Mouse (Mus musculus): Measurements from ENCODE around the gene Rad51b.

The Rad51b gene

DNA sequence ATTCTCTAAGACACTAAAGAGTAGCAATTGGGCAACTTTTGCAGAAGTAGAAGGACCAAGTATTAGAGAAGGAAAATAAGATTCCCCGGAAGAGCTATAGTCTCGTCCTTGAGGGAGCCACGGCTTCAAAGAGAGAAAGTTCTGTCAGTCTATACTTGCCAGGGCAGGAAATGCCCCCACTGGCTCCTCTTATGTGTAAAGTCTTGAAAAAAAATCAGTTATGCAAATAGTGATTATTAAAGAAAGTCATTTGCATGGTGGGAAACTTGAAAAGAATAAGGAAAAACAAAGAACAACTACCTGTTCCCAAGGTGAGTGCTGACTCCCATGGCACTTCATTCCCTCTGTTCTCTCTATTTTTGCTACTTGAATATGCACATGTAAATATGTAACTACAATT lies 140.5 kb downstream of the Rad51b start:
- DNase-seq (ENCODE audit: low spot score) = no peak

DNA sequence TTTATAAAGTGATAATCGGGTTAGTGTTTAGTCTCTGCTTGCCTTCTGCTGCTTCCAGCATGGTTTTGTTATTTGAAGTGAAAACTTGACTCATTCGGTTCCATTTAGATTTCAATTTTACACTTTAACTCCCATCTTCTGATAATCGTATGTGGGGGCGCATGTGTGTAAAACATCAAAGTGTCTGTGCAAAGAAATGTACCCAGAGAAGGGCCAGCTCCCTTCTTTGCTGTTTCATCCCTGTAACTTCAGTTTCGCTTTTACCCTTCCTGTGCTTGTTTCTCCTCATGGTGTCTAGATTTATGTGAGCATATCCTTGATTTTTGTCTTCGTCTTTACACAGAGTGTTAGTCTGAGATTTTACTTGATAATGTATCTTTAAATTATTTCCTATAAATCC lies 142.9 kb downstream of the Rad51b start:
- DNase-seq (ENCODE audit: low spot score) = no peak

DNA sequence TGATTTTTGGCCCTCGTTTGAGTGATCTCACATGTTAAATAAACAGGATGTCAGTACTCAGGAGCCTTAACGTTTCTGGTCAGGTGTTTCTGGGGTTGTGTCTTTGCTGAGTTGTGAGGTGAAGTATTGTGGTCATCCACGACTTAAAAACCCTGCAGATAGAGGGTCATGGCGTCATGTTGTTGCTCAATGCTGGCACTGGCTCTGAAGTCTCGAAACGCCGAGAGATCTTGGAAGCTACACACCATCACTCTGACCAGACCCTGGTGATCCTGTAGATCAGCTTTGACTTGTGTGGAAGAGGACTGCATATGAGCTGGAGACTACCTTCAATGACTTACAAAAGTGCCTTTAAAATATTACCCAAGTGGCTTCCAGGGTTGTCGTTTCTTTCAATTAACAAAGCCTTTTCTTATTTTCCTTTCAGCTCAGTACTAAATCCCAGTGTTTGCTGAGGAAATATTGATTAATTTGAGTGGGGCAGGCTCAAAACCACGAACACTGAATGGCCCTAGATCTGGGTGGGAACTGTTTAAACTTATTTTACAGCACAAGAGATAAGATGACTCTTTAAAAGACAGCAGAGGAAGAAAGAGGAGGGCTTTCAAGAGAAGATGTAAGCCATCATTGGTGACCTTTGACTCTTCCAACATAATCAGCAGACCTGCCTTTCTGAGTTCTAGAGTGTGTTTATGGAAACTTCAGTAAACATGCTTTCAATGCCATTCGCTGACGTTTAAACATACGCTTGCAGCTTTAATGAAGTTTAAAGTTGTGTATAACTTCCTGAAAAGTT lies 144.3 kb downstream of the Rad51b start:
- DNase-seq (ENCODE audit: low spot score) = no peak

DNA sequence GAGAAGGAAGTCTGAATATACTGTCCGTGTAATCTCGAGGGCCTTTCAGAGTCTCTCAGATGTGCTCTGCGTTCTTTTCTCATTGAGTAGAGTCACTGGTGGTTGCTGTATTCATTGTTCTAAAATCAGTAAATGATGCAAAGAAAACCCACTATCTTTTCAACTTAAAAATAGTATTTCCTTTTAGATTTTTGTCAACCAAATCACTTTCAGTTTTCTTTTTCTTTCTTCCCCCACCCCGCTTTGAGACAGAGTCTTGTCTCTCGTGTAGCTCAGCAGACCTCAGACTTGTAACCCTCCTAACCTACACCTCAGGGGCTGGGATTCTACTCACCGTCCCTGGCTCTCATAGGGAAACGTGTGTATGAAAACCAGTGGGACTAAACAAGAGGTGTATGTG lies 145.0 kb downstream of the Rad51b start:
- DNase-seq (ENCODE audit: low spot score) = no peak

DNA sequence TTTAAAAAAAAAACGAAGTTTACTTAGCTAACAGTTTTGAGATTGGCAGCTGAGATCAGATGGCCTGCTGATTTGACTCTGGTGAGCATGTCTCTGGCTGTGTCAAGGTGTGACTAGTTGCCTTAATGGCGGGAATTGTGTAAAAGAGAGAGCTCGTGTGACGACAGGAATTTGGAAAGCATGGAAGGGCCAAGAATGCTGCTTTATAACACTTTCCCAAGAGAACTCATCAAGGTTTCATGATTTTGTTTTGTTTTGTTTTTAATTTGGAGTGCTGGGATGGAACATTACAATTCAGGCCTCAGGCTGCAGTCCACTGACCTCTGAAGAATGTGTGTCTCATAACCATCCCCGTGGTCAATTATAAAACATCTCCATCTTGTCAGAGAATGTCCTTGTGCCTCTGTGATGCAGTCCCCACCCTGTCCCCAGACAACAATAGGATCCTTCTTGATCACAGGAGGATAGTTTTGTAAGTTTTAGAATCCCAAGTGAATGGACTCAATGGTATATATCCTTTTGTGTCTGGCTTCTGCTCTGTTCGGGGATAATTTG lies 145.8 kb downstream of the Rad51b start:
- no peak for DNase-seq (ENCODE audit: low spot score)

DNA sequence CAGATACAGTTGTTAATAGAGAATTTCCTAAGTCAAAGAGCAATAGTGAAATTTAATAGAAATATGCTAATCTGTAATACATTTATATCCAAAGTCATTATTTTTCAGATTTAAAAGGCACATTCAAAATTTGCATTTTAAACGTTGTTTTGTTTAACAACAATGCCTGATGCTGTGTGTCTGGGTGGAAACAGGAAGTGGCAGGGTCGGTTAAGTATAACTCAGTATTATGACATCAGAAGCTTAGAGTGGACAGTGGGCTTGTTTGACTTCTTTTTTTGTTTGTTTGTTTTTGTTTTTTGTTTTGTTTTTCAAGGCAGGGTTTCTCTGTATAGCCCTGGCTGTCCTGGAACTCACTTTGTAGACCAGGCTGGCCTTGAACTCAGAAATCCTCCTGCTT lies 147.6 kb downstream of the Rad51b start:
- DNase-seq (ENCODE audit: low spot score) = no peak

DNA sequence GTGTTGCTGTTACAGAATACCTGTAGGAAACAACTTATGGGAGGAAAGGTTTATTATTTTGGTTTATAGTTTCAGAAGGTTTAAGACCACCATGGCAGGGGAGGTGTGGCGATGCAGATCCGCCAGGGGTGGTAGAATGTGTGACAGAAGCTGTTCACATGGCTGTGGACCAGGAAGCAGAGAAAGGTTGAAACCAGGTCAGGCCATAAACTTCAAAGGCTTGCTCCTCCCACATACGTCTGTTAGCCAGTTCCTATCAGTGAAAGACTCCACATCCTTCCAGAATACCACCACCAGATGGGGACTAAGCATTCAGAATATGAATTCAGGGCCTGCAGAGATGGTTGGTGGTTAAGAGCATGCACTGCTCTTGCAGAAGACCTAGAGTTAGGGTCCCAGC lies 150.0 kb downstream of the Rad51b start:
- no peak for DNase-seq (ENCODE audit: low spot score)

DNA sequence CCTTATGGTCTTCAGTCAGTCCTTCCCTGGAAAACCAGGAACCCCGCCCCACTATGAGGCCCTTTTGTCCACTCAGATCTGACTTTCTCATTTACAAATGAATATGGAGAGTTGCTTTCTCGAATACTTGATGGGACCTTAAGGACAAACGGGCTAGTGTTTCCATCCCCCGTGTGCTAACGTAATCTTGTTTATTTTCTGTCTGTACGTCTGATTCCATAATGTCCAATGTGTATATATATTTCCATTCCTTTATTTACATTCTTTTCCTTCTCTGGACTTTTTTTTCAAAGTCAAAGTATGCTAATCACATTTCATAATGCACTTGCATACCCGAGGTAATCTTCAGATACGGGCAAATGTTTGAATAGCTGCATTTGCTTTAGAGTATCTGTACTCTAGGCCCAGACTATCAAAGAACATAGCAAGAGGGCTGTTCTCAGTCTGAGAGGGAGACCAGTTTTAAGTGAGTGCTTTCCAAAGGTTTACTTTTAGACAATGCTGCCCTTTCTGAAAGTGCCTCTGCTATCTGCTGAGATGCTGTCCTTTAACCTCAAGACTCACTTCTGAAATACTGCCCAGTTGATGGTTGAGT lies 152.8 kb downstream of the Rad51b start:
- no peak for DNase-seq (ENCODE audit: low spot score)

DNA sequence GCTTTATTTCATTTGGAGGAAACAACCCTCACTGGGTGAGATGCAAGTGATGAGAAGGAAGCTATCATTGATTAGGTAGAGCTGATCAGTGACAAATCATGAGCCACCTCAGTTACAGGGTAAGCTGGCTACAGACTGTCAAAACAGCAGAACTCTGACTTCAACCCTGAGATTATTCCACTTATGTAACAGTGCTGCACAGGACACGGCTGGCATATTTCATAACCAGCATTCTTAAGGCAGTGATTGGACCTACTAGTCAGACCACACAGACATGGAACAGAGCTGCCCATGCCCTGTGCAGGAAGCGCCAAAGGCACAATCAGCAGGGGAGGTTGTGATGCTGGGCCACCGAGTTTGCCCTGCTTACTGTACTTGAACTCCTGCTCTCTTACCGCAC lies 155.8 kb downstream of the Rad51b start:
- no peak for DNase-seq (ENCODE audit: low spot score)

DNA sequence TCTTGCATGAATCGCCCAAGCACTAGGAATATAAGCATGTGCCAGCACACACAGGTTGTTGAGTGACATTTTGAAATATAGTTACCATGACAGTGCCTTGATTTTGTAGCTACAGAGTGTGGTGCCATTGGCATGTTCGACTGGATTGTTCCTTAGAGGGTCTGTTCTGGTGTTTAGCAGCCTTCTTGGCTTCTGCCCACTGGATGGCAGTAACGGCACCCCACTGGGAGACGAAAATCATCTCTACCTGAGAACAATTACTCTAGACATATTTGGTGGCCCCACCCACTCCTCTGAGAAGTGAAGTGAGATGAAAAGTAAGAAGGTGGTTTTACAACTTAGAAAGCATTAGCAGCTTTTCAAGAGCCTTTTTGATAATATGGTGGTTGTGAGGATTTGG lies 156.9 kb downstream of the Rad51b start:
- no peak for DNase-seq (ENCODE audit: low spot score)

DNA sequence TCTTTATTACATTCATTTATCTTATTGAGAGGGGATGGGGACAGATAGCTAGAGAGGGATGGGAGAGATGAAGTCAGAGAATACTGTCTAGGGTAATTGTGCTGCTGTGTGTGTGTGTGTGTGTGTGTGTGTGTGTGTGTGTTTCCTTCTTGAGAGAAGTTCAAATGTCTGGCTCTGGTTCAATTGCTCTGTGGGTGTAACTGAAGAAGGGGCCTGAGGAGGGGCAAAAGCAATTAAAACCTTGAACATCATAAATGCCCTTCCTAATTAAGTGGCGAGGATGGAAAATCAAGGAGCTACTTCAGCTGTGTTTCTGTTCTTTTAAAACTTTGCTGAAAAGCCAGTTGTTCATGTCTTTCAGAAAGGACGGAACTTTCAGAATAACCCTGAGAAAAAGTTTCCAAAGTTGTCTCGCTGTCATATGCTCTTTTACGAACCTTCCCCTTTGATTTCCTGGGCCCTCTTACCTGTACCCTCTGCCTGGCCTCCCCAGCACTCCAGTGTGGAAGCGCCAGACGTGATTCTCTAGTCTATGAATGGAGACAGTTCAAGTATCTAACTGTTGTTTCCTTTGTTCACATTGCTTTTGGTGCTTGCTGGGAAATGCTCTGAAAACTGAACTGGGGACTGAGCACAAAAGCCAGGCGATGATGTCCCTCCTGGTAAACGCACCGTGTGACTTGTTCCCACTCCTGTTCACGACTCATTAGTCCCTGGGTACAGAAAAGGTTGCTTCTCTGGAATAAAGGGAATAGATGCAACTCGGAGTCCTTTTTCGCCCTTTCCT lies 158.2 kb downstream of the Rad51b start:
- no peak for DNase-seq (ENCODE audit: low spot score)

DNA sequence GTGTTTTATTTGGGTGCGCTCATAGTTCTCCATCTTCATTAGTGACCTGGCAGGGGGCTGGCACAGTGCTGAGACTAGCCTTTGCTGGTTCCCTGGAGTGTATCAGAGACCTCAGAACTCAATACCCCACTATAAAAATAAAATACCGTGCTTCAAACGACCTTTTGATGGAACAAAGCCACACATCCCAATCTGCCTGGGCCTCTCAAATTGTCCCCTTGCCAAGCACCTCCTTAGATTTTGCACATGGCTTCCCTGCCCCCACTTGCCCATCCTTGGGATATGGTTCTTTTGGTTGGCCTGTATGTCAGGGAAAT lies 158.7 kb downstream of the Rad51b start:
- no peak for DNase-seq (ENCODE audit: low spot score)

DNA sequence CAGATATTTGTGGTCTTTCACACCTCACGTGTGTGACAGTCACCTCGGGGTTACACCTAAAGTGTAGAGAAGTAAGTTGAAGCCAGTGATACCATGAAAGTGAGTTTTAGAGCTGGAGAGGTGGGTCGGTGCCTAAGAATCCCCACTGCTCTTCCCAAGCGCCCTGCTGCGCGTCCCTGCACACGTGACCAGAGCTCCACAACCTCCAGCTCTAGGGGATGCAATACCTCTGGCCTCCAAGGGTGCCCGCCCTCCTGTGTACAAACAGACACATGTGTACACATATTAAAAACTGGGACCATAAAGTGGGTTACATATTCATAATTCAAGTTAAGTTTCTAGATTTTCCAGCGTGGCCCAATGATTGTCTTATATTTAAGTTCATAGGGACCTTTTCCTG lies 159.2 kb downstream of the Rad51b start:
- DNase-seq (ENCODE audit: low spot score) = no peak

DNA sequence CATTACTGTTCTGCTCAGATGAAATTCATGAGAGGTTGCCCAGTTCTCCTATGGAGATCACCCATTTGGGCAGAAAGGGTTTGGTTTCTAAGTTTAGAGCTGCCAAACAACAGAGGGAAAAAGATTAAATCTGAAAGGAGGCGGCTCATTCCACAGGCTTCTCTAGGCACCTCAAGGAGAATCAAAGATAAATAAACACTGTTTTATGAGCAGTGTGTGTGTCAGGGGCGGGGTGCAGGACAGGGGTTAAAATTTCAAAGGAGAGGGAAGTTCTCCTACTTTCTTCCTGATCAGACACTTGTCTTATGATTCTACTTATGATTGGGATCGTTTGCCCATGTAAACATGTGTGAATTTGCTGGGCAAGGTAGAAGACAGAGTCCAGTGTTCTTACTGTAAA lies 166.3 kb downstream of the Rad51b start:
- no peak for DNase-seq (ENCODE audit: low spot score)

DNA sequence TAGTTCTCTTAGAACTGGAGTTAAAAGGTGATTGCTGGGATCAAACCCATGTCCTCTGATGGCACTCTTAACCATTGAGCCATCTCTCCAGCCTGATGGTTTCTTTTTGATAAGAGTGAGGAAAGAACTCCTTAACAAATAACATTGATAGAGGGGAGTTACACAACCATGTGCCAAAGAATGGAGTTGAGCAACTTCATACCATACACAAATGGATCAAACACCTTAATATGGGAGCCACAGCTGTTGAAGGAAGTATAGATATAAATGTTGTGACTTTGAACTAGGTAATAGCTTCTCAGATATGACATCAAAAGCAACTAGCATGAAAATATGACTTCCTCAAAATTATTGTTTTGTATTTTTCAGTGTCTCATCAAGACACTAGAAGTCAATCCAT lies 173.0 kb downstream of the Rad51b start:
- no peak for DNase-seq (ENCODE audit: low spot score)

DNA sequence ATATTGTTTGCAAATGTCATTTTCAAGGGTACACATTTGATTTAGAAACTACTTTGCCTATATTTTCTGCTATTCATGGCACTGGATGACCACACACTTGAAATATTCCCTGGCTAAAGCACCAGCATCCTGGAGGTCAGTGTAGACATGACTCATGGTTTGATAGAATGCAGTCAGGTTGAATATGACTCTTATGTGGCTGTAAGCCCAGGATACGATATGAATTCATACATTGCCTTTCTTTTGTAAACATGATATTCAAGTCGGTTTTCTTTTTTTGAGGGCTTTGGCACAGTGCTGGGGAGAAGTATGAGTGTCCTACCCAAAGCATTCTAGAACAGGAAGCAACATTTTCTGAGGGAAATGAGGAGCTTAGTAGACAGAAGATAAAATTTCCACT lies 174.8 kb downstream of the Rad51b start:
- DNase-seq (ENCODE audit: low spot score) = no peak

DNA sequence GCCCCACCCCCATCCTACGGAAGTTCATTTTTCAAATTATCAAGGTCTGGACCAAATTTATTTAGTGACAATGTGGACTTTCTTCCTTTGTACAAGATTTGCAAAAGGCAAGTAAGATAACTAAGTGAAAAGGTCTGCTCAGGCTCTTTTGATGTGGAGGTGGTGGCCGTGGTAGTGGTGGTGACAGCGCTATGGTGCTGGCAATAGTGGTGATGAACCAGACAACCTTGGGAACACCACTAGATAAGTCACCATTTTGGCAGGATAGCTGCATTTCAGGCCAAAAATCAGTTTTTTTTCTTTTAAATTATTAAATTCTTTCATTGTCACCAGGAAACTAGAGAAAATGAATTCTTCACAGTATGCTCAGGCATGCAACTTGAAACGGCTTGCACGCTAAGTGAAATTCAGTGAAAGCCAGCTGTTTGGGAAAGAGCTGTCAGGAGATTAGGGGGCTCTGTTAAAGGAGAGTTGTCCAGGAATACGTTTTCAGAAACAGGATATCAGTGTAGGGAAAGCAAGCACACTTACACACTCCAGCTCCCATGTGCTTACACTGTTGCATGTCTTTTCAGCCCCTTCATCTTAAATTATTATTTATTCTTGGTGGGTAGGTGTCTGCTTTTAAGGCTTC lies 179.4 kb downstream of the Rad51b start:
- no peak for DNase-seq (ENCODE audit: low spot score)

DNA sequence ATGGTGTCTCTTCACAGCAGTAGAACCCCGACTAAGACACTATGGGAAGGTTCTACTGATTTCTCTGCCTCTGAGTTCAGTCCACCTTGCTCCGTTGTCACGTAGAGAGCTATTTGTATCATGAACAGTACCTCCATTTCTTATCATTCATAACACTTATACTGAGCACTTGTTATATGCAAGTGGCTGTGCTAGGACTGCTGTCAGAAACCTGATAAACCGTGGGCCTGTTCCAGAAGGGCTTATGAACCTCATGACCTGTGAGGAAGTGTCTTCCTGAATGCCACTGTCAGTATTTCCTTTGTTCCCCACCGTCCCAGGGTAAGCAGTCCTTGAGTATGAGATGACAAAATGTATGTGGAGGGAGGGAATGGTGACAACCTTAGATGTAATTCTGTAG lies 181.7 kb downstream of the Rad51b start:
- DNase-seq (ENCODE audit: low spot score) = no peak

DNA sequence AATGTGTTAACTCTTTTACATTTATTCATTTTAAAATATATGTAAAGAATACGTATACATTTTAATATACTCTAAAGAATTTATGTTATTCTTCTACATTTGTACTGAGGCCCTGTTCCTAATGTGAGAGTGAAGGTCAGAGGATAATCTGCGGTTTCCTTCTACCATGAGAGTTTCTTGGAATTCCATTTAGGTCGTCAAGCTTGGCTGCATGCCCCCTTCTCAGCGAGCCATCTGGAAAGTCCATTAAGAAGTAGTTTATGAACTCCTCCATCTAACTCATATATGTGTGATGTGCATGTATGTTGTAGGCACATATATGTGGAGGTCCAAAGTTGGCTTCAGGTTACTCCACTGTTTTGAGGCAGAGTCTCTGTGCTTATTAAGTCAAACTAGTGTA lies 188.4 kb downstream of the Rad51b start:
- DNase-seq (ENCODE audit: low spot score) = no peak

DNA sequence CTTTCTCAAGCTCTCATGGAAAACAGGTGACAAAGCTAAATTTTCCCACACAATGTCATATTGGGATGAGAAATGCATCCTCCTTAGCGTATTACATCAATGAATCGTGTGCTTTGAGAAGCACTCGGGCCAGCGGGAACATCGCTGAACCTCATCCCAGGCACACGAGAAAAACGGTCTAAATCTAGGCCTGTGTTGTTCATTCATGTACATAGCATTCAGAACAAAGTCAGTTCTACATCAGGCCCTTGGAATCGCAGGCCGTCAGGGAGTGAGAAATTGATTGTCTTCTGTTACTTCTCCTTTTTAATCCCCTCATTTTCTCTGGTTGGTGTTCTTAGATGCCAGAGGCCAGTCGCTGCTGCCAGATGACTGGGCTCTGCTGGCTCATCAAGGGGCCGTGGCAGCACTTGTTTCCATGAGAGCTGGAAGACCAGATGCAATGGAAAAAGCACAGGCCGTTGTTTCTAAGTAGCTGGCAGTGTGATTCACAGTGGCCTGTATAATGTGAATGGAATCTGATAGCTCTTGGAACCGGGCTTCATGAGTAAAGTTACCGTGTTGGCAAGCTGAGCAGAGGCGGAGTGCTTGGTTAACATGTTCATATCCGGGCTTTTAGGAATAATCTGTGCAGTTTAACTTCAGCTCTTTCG lies 191.6 kb downstream of the Rad51b start:
- DNase-seq (ENCODE audit: low spot score) = no peak

DNA sequence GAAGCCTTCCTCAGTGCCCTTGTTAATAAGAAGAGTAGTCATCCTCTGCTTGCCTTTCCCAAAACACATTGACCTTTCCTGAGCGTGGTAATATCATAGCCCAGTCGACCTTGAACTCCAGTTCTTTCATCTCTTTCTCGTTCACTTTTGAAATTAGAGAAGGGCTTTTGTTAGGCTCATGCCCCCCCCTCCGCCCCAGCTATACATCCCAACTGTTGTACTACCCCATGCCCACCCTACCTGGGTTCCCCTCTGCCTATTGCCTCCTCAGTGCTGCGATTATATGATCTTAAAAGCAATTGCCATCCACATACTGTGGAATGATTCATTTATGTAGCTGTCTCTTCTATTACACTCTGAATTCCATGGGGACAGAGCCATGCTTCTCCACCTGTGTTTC lies 193.5 kb downstream of the Rad51b start:
- no peak for DNase-seq (ENCODE audit: low spot score)

DNA sequence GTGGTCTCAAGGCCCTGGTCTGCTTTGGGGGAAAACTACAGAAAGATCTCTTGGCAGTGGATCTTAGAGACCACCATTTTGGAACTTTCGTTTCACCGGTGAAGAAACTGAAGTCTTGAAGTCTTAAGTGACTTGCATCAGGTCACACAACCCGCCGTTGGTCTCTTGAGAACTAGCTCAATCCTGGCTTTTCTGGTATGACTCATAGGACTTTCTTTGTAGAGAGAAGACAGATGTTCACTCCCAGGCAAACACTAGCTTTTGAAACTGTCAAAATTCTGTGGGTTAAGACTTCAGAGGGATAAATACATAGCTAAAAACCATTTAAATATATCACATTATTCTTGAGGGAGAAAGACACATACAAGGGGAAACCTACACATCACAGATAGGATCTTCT lies 195.1 kb downstream of the Rad51b start:
- no peak for DNase-seq (ENCODE audit: low spot score)

All from layer of hippocampus, adult 9-10 months (tissue).